ENCODE assay signal across 10 mouse cellular contexts in genomic region chr16:44423499-44423898, GRCm38 (mm10). TPM values are rescaled to one million over a fixed set of nuclear protein-coding genes. Genes with fewer than 3 reads are reported as not detected.
DNase-seq lines count a peak whose midpoint lies in the region; ATAC-seq lines count a peak whose summit lies in the region.
"Had no signal": no experiment of that assay in that cellular context is flagged by ENCODE, and none has a peak within 500 bp of the region (broad histone marks: within the 10 kb centered on the region; RNA-seq: fewer than 3 reads in every experiment).

No protein-coding gene starts in this region.

- H3K36me3 ChIP-seq in forebrain, embryonic 16.5 days (ENCODE audit: control insufficient read depth, insufficient read depth) = no peaks in the 10 kb centered on the region
- no peaks in the 10 kb centered on the region for H3K36me3 ChIP-seq in forebrain, embryonic 10.5 days (replicated peaks)
- H3K36me3 ChIP-seq in kidney, embryonic 15.5 days = no peaks in the 10 kb centered on the region

- H3K9me3 ChIP-seq in forebrain, embryonic 16.5 days (ENCODE audit: control insufficient read depth, low read length) = no peaks in the 10 kb centered on the region
- no peaks in the 10 kb centered on the region for H3K9me3 ChIP-seq in forebrain, embryonic 10.5 days
- H3K9me3 ChIP-seq in kidney, embryonic 15.5 days (replicated peaks) = no peaks in the 10 kb centered on the region

- 28% methylated on average over 3 of the region's 3 CpGs for WGBS in forebrain, embryonic 16.5 days
- 70% methylated on average over 3 of the region's 3 CpGs for WGBS in forebrain, embryonic 10.5 days
- 54% methylated on average over 3 of the region's 3 CpGs for WGBS in kidney, embryonic 15.5 days

- H3K4me1 ChIP-seq in forebrain, embryonic 16.5 days (replicated peaks; ENCODE audit: control insufficient read depth, insufficient read depth, low read length) = peaks cover 3% of the 10 kb centered on the region; the same call in 1 of the 2 replicates
- peaks cover 4% of the 10 kb centered on the region; the same call in 1 of the 2 replicates for H3K4me1 ChIP-seq in forebrain, embryonic 10.5 days
- no peaks in the 10 kb centered on the region for H3K4me1 ChIP-seq in kidney, embryonic 15.5 days

- intact Hi-C loops in left cerebral cortex, postnatal 25 days (cut with DNase I) = loop anchor here (10.0 kb wide), 1 partner anchor 291 kb away; no protein-coding TSS in a partner anchor

- no peak overlapping the region for H3K27ac ChIP-seq in forebrain, embryonic 16.5 days (ENCODE audit: low read length)
- H3K27ac ChIP-seq in forebrain, embryonic 10.5 days = no peak overlapping the region
- H3K27ac ChIP-seq in kidney, embryonic 15.5 days = no peak overlapping the region

- no peak overlapping the region for H3K4me2 ChIP-seq in forebrain, embryonic 16.5 days (ENCODE audit: low read length)
- H3K4me2 ChIP-seq in kidney, embryonic 15.5 days = no peak overlapping the region
- H3K4me2 ChIP-seq: heart, embryonic 11.5 days had no signal

- H3K27me3 ChIP-seq in forebrain, embryonic 16.5 days (replicated peaks; ENCODE audit: control insufficient read depth, insufficient read depth, low read length) = no peaks in the 10 kb centered on the region
- no peaks in the 10 kb centered on the region for H3K27me3 ChIP-seq in forebrain, embryonic 10.5 days (ENCODE audit: poor library complexity, severe bottlenecking)
- H3K27me3 ChIP-seq in kidney, embryonic 15.5 days = no peaks in the 10 kb centered on the region

- ATAC-seq in forebrain, embryonic 16.5 days = peak; percentile 69
- no peak for ATAC-seq in erythroblast, adult 5-6 weeks (replicated peaks; ENCODE audit: low FRiP score, poor library complexity, severe bottlenecking)
- no peak for ATAC-seq in activated CD4-positive, CD25-positive, alpha-beta regulatory T cell, adult 4 months
- ATAC-seq in kidney, embryonic 15.5 days (replicated peaks; ENCODE audit: low FRiP score) = no peak

- no peak overlapping the region for H3K9ac ChIP-seq in forebrain, embryonic 16.5 days (replicated peaks; ENCODE audit: low read depth, low read length)
- H3K9ac ChIP-seq in kidney, embryonic 15.5 days = no peak overlapping the region

- no peak for DNase-seq in forebrain, embryonic 10.5 days (ENCODE audit: extremely low spot score, low spot score)
- peak; percentile 48 for DNase-seq in testis, postnatal 10 days (ENCODE audit: low spot score)
- no peak for DNase-seq in testis, postnatal 14 days (ENCODE audit: low spot score)
- DNase-seq in left cerebral cortex, postnatal 25 days (ENCODE audit: low spot score in 2 of 2) = peak; percentile 68 to 91
- DNase-seq: kidney, adult 2 months had no signal

- H3K4me3 ChIP-seq in forebrain, embryonic 16.5 days (replicated peaks; ENCODE audit: low read length) = no peak overlapping the region
- H3K4me3 ChIP-seq in forebrain, embryonic 10.5 days = no peak overlapping the region
- no peak overlapping the region for H3K4me3 ChIP-seq in kidney, embryonic 15.5 days (replicated peaks)

RNA-seq across cellular contexts. Expression of gene Cfap44, which starts 28.9 kb away (rescaled TPM):
- 1.9 and 2.9 TPM in 2 replicates for polyA plus RNA-seq in forebrain, embryonic 16.5 days (2015; fragmentation: Nextera tagmentation; extraction: Ambion mirVana)
- 0.45 and 0.63 TPM in 2 replicates for polyA plus RNA-seq in forebrain, embryonic 10.5 days (2016; fragmentation: Nextera tagmentation; extraction: Ambion mirVana)
- 1 to 10 TPM; 2.4 to 4.0 TPM for total RNA-seq in left cerebral cortex, postnatal 25 days (2021)
- not detected in 2 replicates for total RNA-seq in erythroblast, adult 5-6 weeks (2015; ENCODE audit: low replicate concordance)
- total RNA-seq in erythroblast, adult 5-6 weeks (2017; ENCODE audit: low replicate concordance) = not detected in 2 replicates
- not detected for polyA plus RNA-seq in activated CD4-positive, CD25-positive, alpha-beta regulatory T cell, adult 4 months (2017; shearing (Covaris generic))
- 0.32 and 0.40 TPM in 2 replicates for polyA plus RNA-seq in kidney, embryonic 15.5 days (2015; fragmentation: Nextera tagmentation; extraction: Ambion mirVana)

Comparison
In these comparisons a context has a peak if more than half of its experiments do, and no peak if none do; other contexts are left out.
1. DNase-seq: peak in testis, postnatal 10 days (single experiment) and left cerebral cortex, postnatal 25 days (2 of 2); none in forebrain, embryonic 10.5 days (single experiment) and testis, postnatal 14 days (single experiment).